Mouse (Mus musculus): ENCODE measurements around the gene Xpr1.
"Not testable (repeated sequence)": the region's sequence is repeated elsewhere in the genome, so short reads cannot be mapped to it uniquely, and the experiment has no call there.

The Xpr1 gene

GRCm38 (mm10) chr1:155262496-155262895 is 154.7 kb downstream of the Xpr1 start:
- not testable (repeated sequence) for ATAC-seq (ENCODE audit: insufficient number of reproducible peaks, low FRiP score, low TSS enrichment)

GRCm38 (mm10) chr1:155254309-155254708 is 162.9 kb downstream of the Xpr1 start:
- no peak for ATAC-seq (ENCODE audit: insufficient number of reproducible peaks, low FRiP score, low TSS enrichment)

- ATAC-seq (ENCODE audit: insufficient number of reproducible peaks, low FRiP score, low TSS enrichment) = no peak
Measured at GRCm38 (mm10) chr1:155253126-155253525, 164.1 kb downstream of the Xpr1 start.

- ATAC-seq (ENCODE audit: insufficient number of reproducible peaks, low FRiP score, low TSS enrichment) = no peak
Measured at GRCm38 (mm10) chr1:155252631-155253121, 164.5 kb downstream of the Xpr1 start.

GRCm38 (mm10) chr1:155251596-155251995 is 165.6 kb downstream of the Xpr1 start:
- ATAC-seq (ENCODE audit: insufficient number of reproducible peaks, low FRiP score, low TSS enrichment) = no peak

GRCm38 (mm10) chr1:155250531-155251135 is 166.6 kb downstream of the Xpr1 start:
- no peak for ATAC-seq (ENCODE audit: insufficient number of reproducible peaks, low FRiP score, low TSS enrichment)

- ATAC-seq (ENCODE audit: insufficient number of reproducible peaks, low FRiP score, low TSS enrichment) = no peak
Measured at GRCm38 (mm10) chr1:155249896-155250295, 167.3 kb downstream of the Xpr1 start.

GRCm38 (mm10) chr1:155248041-155248440 is 169.2 kb downstream of the Xpr1 start:
- no peak for ATAC-seq (ENCODE audit: insufficient number of reproducible peaks, low FRiP score, low TSS enrichment)

- ATAC-seq (ENCODE audit: insufficient number of reproducible peaks, low FRiP score, low TSS enrichment) = no peak
Measured at GRCm38 (mm10) chr1:155247441-155247840, 169.8 kb downstream of the Xpr1 start.

GRCm38 (mm10) chr1:155245516-155245915 is 171.7 kb downstream of the Xpr1 start:
- ATAC-seq (ENCODE audit: insufficient number of reproducible peaks, low FRiP score, low TSS enrichment) = no peak

- ATAC-seq (ENCODE audit: insufficient number of reproducible peaks, low FRiP score, low TSS enrichment) = no peak
Measured at GRCm38 (mm10) chr1:155244771-155245211, 172.4 kb downstream of the Xpr1 start.

- ATAC-seq (ENCODE audit: insufficient number of reproducible peaks, low FRiP score, low TSS enrichment) = no peak
Measured at GRCm38 (mm10) chr1:155243797-155244770, 173.1 kb downstream of the Xpr1 start, which contains the start of gene BC034090. Gene BC034090 (minus strand): TSS chr1:155244444.

- ATAC-seq (ENCODE audit: insufficient number of reproducible peaks, low FRiP score, low TSS enrichment) = no peak
Measured at GRCm38 (mm10) chr1:155242488-155242745, 174.8 kb downstream of the Xpr1 start.

GRCm38 (mm10) chr1:155241701-155242487 is 175.3 kb downstream of the Xpr1 start:
- no peak for ATAC-seq (ENCODE audit: insufficient number of reproducible peaks, low FRiP score, low TSS enrichment)

GRCm38 (mm10) chr1:155239962-155240717 is 177.1 kb downstream of the Xpr1 start:
- no peak for ATAC-seq (ENCODE audit: insufficient number of reproducible peaks, low FRiP score, low TSS enrichment)

GRCm38 (mm10) chr1:155239169-155239568 is 178.0 kb downstream of the Xpr1 start:
- no peak for ATAC-seq (ENCODE audit: insufficient number of reproducible peaks, low FRiP score, low TSS enrichment)

GRCm38 (mm10) chr1:155238126-155238525 is 179.1 kb downstream of the Xpr1 start:
- ATAC-seq (ENCODE audit: insufficient number of reproducible peaks, low FRiP score, low TSS enrichment) = no peak

- ATAC-seq (ENCODE audit: insufficient number of reproducible peaks, low FRiP score, low TSS enrichment) = no peak
Measured at GRCm38 (mm10) chr1:155237390-155237789, 179.8 kb downstream of the Xpr1 start.

GRCm38 (mm10) chr1:155236306-155237024 is 180.8 kb downstream of the Xpr1 start:
- no peak for ATAC-seq (ENCODE audit: insufficient number of reproducible peaks, low FRiP score, low TSS enrichment)

Data from cerebellum, adult (tissue).